Mouse (Mus musculus) cerebellum, postnatal 25 days (tissue): ENCODE measurements around the gene Akap6.

Experiments used
- DNase-seq, 2 experiments: peaks; one replicate each; pipeline ENCODE4 v3.0.0; 2021; ENCODE audit warnings: mixed read lengths in 2 of 2

The Akap6 gene

DNA sequence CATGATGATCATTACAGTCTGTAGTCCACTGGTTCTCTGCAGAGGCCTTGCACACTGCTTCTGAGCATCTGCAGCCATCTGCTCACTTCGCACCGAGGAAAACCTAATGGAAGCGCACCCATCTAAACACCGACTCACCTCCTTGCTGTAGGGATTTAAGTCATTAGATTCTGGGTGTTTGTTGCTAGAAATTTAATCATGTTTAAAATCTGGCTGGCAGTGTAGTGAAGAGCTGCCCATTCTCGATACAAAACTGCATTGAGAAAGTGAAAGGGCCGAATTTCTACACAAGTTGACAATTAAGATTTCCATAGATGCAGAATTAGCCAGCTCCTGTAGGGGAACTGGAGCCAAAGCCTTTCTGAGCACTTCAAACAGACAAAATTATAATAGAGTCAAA lies 361.7 kb downstream of the Akap6 start:
- DNase-seq = no peak

DNA sequence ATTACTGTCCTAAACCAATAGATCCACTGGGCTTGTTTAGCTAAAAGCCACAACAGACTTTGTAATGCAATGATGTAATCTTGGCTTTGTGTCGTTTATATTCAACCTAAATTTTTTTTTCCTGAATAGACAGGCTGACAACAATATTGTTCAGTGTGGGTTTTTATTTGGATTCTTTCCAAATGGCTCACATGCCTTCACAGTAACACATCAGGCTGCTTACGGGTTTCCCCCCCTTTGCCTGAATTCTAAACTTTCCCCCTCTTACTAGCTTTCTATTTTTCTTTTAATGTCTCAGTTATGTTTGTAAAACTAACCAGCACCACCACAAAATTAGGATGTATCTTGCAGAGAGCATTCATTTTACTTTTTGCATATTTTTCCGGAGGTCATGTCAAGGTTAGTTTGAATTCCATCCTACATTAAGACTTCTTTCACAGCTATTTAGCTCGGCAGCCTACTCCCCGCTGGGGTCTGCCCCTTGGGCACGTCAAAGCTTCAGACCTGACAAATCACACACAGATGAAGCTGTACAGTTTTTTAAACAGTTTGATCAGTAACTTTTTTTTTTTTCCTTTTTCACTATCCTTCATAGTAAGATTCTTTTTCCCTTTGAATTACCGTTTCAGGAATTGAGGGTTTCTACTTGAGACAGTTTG lies 362.4 kb downstream of the Akap6 start:
- no peak for DNase-seq

DNA sequence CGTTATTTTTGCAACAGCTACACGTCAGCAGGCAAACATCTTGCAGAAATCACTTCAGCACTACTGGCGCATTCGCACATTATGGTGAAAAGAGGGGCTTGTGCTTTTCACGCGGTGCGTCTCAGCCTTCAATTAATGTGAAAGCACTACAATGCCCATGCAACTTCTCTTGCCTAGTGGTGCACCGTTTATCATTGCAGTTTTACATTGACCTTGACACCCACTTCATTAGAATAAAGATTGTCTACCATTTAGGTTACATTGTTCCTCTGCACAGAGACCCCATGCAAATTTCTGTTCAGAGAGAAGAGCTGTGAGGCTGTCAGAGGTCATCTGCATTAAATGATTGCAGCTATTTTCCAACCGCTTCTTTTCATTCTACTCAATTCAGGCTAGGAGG lies 363.8 kb downstream of the Akap6 start:
- no peak for DNase-seq

DNA sequence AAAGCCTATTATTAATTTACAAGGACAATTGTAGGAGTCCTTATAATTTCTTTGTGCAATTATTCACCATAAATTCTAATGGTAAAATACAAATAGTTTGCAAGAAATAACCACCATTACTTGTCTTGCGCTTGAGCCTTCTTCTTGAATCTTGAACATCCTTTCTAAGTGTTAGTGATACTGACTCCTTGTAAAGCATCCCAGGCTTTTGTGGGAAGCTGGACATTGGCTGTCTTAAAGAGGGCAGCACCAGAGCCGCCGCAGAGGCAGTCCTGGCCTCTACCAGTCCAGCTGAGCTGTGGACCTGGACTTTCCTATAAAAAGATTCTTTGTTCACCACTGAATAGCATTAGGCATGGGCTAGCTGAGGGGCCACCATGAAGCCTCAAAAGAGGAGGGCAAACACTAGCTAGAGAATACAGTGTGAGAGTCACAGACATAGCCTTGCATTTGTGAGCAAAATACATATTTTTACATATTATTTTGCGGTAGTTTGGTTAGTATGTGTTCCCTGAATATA lies 365.1 kb downstream of the Akap6 start:
- DNase-seq = no peak

DNA sequence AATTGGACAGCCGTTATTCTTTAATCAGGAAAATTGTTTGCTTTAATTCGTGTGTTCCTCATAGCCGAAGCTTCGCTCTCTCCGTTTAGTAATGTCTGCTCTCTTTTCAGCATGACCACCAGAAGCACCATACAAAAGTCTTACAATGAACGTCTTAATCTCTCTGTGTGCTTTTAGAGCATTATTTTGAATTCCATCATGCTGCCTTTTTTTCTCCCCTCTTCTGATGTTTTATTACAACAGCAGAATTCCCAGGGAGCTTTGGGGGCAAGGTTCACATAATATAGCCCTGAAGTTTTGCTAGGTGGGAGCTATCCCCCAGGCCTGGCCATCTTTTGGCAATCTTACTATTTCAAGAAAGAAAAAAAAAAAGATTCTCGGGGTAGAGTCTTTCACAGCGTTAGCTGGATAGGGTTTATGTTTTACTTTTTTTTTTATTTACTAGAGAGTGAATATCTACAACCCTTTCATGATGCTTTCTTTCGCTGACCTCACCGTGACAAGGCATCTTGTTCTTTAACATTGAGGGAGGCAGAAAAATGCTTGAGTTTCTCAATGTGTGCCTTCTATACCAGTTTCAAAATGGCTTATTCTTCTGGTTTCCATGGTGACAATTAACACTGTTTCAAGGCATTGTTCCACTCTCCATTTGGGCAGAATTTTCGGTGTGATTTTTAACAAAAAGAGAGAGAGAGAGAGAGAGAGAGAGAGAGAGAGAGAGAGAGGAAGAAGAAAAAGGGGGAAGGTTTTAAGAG lies 366.0 kb downstream of the Akap6 start:
- DNase-seq = no peak

DNA sequence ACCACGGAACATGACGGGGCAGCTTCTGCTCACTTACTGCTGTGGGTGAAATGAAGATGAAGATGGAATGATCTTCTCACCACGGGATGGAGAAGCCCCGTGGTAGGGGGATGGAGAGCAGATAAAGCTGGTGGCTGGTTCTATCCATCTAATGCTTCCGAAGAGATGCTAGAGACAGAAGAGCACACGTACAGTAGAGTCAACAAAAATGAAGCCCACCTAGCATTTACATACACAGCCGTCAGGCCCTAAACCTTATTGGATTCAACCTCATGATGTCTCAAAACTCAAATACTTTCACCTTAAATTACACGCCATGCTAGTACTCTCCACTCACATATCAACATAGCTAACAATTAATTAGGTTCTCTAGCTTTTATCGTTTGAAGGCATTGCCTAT lies 367.1 kb downstream of the Akap6 start:
- DNase-seq = no peak

DNA sequence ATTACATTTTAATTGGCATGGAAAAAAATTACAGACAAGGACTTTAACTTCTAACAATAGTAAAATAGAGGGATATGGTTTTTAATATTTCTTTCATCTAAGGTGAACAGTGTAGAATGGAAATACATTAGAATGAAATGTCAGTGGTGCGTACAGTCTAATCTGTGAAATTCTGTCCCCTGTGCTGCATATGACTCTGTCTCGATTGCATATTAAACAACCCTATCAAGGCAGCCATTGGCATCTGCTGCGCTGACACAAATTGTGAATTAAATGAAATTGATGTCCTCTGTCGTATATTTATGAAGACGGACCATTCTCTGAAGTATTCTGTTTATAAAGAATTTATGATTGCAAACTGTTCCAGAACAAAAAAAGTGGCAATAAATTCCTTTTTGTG lies 371.7 kb downstream of the Akap6 start:
- no peak for DNase-seq

DNA sequence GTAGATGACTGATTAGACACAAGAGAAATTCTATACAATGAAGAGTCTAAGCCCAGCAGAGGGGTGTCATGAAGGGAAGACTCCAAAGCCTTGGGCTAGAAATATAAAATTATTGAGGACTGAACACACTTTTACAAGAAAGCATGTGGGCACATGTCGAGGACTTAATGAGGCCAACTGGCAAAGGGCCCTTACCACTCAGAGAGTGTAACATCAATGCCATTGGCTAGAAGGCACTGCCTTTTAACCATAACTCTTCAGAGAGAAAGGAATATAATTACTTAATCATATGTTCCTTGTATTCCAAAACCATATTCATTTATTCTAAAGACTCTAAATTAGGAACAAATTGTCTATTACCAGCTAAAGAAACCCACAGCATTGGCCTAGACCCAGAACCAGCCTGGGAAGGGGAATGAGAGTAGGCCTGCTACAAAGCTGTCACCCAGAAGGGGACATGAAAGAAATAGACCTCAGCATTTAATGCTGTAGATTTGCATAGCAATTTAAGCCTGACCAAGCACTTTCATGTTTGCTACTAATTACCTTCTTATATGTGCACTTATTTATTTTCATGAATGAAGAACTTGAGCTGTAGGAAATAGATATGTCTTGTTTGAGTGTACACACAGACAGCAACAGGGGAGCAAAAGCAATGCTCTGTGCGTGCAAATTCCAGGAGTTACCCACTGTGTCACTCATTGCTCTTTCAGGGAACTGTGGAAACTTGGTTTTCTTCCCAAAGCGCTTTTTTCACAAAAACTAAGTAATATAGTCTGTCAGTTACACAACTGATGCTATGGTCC lies 377.6 kb downstream of the Akap6 start:
- no peak for DNase-seq

DNA sequence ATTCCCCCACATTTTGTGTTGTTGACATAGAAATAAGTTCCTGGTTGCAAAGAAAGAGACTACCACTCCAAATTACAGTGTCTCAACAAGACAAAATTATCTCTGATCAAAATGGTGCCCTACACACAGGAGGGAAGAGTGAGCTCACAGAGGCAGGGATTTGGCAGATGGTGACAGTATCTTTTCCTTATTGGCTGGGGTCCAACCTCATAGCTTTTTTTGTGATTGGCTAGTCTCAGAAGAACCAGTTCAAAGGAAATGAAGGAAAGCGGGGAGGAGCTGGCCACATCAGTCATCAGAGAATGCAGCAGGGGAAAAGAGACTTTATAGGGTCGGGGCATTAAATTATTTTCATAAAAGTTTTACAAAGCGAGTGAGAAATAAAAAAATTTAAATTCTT lies 386.6 kb downstream of the Akap6 start:
- DNase-seq = no peak

DNA sequence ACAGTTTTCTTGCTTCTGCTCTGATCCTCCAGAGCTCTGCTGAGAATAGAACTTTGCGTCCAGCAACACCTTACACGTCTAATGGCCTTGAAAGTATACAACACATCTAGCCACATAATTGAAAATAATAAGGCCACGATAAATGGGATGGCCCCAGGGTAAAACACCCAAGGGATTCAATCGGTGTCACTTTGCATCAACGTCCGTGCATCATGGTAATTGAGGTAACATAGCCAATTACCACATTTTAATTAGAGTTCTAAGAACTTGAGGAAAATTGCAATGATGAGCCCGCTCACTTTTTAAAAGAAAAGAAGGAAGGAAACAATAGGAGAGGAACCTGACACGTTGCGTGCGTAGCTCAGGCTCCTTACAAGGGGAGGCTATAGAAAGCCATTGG lies 413.1 kb downstream of the Akap6 start:
- no peak for DNase-seq

DNA sequence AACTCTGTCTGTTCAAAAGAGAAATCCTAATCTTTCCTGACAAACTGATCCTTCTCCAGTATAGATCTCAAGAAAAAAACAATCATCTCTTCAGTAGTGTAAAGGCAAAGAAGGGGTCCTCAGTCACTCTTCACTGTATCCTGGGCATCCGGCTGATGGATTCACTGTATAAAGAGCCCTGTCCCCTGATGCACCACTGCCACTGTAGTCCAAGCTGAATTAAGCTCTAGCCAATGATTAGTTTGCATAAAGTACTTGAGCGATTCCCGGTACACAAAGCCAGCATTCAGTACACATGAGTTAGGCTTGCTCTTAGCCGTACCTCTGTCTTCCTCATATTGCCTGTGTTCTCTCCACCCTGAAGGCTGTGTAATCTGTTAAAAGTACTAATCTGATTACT lies 420.2 kb downstream of the Akap6 start:
- no peak for DNase-seq

DNA sequence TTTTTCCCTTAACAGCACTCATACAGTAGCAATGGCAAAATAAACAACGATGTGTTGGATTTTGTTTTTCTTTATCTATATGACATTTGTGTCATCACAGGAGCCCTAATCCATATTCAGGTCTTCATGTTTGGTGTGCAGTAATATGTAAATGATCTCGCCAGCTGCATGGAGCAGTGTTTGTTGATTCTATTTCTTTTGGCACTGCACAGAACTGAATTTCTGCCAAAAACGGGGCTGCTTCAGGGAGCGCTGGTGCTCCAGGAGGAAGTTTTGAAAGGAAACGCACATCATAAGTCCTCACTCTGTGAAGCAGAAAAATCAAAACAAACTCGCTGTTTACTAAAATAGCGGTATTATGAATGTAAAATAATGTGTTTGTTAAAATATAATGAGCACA lies 424.9 kb downstream of the Akap6 start:
- peak in 1 of 2 experiments; percentile 23 for DNase-seq

DNA sequence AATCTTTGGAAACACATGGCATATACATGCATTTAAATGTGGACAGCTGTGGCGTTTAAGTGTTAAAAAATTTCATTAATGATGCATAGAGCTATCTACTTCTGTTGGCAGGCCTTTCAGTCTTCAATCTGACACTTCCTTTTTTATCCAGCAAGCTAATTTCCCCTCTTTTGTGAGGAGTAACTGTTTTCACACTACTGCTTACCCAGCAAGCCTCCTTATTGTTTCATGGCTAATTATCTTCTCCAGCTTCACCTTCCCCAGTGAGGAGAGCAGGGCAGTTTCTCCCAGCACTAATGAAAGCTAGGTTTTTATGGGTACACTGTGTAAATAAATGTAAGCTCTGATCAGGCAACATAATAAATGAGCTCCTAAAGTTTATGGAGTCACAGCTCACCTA lies 425.5 kb downstream of the Akap6 start:
- no peak for DNase-seq

DNA sequence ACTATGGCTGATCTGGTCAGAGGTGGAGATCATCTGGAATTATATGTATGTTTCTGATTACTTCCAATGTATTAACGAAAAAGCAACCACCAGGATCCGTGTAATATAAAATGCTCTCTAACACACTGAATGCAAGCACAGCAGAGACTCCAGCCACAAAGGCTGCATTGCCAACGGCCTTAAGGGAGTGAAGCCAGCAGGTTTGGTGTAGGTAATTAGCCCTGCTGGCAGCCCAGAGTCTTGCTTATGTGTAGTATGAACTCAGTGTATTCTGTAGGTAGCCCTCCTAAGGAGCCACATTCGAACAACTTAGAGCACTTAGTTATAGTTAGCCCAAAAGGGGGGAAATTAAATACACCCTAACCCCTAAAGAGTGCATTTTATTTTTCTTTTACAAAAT lies 426.1 kb downstream of the Akap6 start:
- DNase-seq = no peak

DNA sequence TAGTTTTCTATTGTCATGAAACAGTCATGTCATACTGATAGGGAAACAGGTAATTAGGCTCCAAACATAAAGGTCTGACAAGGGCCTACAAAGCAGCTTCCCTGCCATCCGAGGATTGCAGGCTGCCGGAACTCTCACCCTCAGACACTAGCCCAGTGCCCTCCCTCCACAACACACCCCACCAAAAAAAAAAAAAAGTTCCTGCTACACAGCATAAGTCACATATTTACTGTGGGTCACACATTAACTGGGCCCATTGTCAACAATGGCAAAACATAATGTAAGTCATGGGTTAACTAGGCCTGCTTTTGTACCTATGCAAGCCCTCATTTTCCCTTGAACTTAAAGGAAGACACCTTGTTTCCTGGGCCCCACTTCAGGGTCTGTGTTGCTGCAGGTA lies 435.0 kb downstream of the Akap6 start:
- DNase-seq = no peak

DNA sequence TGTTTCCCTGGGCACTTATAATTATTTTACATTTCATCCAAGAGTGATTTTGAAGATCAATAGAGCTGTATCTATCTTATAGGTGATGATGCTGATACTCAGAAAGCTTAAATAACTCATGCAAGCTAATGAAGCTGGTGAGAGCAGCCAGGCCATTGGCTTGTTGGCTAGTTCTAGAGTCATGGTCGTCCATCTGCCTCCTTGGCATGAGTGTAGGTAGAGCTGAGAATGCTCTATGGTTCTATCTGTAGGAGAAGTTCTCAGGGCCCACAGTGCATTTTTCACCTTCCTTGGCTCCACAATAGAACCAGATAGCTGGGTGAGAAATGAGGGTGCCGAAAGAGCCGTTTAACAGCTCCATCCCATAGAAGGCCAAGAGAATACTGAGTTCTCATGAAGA lies 438.1 kb downstream of the Akap6 start:
- peak; percentile 38 to 63 for DNase-seq

DNA sequence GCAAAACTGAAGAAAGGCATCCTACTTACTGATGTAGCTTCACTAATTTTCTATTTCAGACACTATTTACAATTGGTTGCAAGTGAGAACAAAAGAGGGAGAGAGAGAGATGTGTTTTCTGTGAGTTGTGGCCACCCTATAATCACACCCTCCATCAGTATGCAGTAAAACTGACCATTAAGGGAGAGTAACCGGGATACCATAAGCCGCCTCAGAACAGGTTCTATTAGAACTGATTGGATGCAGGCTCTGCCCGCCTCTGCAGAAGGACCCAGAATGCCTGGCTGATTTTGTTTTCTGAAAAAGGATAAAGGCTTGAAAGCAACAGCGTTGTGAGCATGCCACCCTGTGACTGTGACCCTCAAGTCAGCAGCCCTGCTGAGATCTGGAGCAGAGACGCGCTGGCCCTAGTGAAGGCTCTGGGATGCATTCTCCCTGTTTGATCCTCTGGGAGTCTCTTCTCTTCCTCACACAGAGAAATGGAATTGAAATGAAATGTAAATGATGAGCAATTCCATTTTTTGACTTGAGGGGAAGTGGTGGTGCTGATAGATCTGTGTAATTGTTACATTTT lies 445.0 kb downstream of the Akap6 start:
- DNase-seq = no peak

DNA sequence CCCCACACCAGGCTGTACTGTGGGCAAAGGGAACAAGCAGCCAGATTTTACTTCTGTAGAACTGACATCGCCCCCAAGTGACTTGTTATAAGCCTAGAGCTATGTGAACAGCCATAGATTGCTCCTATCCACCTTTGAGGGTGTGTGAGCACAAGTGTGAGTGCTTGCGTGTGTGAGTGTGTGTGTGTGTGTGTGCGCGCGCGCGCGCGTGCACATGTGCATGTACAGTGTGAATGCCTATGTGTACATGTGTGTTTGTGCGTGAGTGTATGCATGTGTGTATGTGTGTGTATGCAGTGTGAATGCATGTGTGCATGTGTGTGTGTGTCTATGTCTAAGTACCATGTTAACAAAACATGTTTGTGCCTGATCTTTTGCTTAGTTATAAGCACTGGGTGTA lies 445.6 kb downstream of the Akap6 start:
- no peak for DNase-seq

DNA sequence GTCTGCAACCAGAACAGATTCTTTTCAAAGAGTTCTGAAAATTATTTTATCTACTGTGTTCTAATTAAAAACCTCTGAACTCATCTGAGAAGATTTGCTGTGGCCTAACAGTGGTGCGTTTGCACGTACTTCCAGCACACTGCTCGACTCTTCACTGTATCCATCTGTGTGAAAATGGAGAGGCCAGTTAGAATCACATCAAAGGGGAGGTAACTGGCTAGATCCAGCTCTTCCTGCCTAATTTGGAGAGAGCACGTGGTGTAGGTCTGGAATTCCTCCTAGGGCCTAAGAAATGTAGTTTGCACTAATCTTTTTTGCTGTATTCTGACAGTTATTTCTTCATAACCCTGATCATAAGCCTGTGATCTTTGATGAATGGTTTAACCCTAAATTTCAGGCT lies 446.3 kb downstream of the Akap6 start:
- no peak for DNase-seq

DNA sequence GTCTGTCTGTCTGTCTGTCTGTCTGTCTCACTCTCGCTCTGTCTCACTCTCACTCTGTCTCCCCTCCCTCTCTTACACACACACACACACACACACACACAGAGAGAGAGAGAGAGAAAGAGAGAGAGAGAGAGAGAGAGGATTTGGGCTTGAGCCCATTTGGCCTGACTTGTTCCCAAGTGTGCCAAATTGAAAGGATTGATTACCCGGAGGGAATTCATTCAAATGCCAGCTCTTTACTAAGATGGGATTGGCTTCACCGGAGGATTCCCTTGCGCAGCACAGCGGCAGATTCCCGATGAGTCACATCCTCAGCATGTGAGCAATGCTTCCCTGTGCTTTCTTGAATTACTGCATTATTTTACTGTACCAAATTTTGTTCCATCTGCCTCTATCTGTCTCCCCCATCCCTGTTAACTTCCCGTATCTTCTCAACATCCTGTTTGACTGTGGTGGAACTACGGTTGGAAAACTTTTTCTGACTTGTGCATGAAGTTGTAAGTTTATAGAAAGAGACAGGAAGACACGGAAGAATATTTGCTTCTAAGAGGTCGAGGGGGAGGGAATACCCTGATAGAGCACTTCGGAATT lies 447.4 kb downstream of the Akap6 start:
- peak; percentile 34 to 56 for DNase-seq

DNA sequence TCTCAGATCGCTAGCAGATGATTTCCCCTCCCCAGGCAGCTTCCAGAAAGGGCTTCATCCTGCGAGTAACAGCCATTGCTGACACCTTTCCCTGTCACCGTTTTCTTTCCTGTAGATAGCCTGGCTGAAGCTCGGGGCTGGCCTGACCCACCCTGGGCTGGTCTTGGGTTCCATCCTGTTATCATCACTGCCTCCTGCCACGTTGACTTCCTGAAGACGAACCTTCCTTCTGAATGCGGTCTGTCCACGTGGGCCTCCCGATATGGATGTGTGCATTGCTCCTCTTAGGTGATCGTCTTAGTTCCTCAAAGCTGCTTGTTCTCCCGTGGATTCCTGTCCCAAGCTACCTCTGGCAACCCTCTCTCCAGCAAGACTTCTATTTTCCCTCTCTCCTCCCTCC lies 448.5 kb downstream of the Akap6 start:
- DNase-seq = no peak

DNA sequence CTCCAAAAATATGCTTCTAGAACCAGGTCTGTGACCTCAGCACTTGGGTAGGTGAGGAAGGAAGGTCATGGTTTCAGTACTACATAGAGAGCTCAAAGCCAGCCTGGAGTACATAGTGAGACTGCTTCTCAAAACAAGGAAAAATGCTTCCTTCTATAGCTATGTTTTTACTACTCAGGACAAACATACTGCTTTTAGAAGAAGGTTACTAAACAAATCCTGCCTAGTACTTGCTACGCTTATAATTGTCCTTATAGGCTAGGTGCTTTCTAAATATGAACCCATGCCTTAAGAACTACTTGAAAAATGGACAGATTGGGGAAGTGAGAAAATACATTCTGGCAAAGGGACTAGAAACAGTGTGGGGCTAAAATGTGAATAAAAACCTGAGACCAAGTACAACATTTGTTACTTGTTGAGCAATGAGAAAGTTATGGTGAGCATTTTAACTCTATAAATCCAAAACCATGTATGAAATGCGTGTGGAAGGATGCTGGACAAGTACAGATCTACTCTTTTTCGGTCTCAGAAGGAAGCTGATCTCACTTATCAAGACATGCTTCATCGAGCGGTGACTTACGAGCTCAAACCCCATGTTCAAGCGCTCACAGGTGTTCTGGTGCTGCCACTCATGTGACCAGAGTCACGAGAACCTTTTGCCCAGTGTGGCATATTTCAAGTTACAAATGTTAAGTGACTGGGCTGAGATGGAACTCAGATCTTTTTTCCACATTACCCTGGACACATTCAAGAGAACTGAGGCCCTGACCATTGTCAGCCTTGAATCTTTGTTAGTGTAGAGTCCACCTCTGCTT lies 469.2 kb downstream of the Akap6 start:
- no peak for DNase-seq
